Mouse (Mus musculus) neural tube, embryonic 11.5 days (tissue): Measurements from ENCODE around the gene 3110082I17Rik. TPM values are rescaled to one million over a fixed set of nuclear protein-coding genes. Genes with fewer than 3 reads are reported as not detected.

Experiments used
- ATAC-seq: fragments of 200-750 bp; cut with Nextera tagmentation; 2 replicates; pipeline ENCODE4 v1.8.0; 2017; ENCODE audit warnings: moderate number of reproducible peaks, mild to moderate bottlenecking, moderate TSS enrichment, moderate library complexity; ENCODE audit not compliant: insufficient read depth, low FRiP score, low TSS enrichment
- DNase-seq: peaks from one replicate; pipeline ENCODE4 v3.0.0-alpha.2; 2015; ENCODE audit warnings: low spot score
- H3K27ac ChIP-seq: fragments of 300-500 bp; sonication (generic); 2 replicates; pipeline ENCODE4 v1.5.1; 2014; ENCODE audit warnings: low read depth, mild to moderate bottlenecking, low read length
- H3K27me3 ChIP-seq: fragments of 300-500 bp; sonication (generic); 2 replicates; pipeline ENCODE4 v1.6.1; 2014; ENCODE audit warnings: mild to moderate bottlenecking, low read length, mixed read lengths; ENCODE audit not compliant: control insufficient read depth, insufficient read depth
- H3K36me3 ChIP-seq: fragments of 300-500 bp; sonication (generic); 2 replicates; pipeline ENCODE4 v1.6.1; 2014; ENCODE audit warnings: mild to moderate bottlenecking, low read length, moderate library complexity, mixed read lengths; ENCODE audit not compliant: control insufficient read depth, insufficient read depth
- H3K4me1 ChIP-seq: fragments of 300-500 bp; sonication (generic); 2 replicates; pipeline ENCODE4 v1.6.1; 2014; ENCODE audit warnings: low read length, mixed read lengths; ENCODE audit not compliant: control insufficient read depth, insufficient read depth
- H3K4me2 ChIP-seq: fragments of 300-500 bp; sonication (generic); 2 replicates; pipeline ENCODE4 v1.6.1; 2014; ENCODE audit warnings: low read depth, mild to moderate bottlenecking, moderate library complexity
- H3K4me3 ChIP-seq: fragments of 300-500 bp; sonication (generic); 2 replicates; pipeline ENCODE4 v1.5.1; 2014; ENCODE audit warnings: low read depth, low read length
- H3K9ac ChIP-seq: fragments of 300-500 bp; sonication (generic); 2 replicates; pipeline ENCODE4 v1.6.1; 2014; ENCODE audit warnings: mild to moderate bottlenecking, low read length
- H3K9me3 ChIP-seq: fragments of 300-500 bp; sonication (generic); 2 replicates; pipeline ENCODE4 v1.6.1; 2016; ENCODE audit warnings: low read length; ENCODE audit not compliant: control insufficient read depth
- WGBS: fragments of 180-500 bp; shearing (Covaris S2); extraction: QIAGEN DNeasy Blood & Tissue Kit; methylation state at CpG from one replicate; pipeline ENCODE4 v1.1.7; 2014; 5-methylcytosine and 5-hydroxymethylcytosine counted together
- polyA plus RNA-seq: library from polyadenylated mRNA; unstranded; fragments of >200 nt; fragmentation: Nextera tagmentation; extraction: Ambion mirVana; gene quantifications from 2 replicates; pipeline ENCODE4 v1.2.1, GENCODE M21; 2014

The 3110082I17Rik gene
- polyA plus RNA-seq, 1 experiment from 2014 or later = 37.6 TPM

DNA sequence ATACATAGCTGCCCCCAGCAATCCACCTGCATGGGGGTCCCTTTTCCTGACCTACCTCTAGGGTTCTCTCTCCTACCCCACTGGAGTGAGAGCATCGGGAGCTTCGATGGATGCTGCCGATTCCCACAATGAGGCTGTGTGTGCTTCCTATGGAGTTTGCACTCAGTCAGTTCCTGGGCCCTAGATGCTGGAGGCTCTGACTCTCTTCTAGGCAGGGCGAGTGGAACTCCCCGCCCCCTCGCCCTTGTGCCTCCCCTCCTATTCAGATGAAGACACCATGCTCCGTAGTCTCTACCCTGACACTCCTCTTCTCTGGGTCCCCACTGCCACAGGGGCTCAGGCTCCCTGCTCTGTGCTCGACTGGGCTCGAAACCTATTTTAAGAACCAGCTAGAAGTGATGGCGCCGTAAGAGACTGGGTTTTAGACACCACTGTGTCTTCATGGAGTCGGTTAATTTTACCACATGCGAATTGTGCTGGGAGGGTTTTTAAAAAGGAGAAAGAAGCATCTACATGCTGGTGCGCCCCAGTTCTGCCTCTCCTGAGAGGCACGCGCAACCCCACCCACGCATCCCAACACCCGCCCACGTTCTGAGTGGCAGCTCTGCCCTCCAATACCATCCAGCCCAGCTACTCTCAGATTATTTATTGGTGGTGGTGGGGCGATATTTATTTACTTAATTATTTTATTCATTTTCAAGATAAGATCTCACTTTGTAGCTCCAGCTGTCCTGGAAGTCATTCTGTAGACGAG is 142.4 kb downstream of the 3110082I17Rik start:
- Histone ChIP-seq H3K27ac (no peak overlapping the region), H3K36me3 (no peaks in the 10 kb centered on the region), H3K4me1 (no peaks in the 10 kb centered on the region), H3K9me3 (no peaks in the 10 kb centered on the region), H3K4me3 (no peak overlapping the region), H3K4me2 (no peak overlapping the region), H3K27me3 (no peaks in the 10 kb centered on the region), H3K9ac (no peak overlapping the region)
- DNase-seq (no peak), ATAC-seq (no peak)
- 70% methylated on average over 21 of the region's 21 CpGs for WGBS

DNA sequence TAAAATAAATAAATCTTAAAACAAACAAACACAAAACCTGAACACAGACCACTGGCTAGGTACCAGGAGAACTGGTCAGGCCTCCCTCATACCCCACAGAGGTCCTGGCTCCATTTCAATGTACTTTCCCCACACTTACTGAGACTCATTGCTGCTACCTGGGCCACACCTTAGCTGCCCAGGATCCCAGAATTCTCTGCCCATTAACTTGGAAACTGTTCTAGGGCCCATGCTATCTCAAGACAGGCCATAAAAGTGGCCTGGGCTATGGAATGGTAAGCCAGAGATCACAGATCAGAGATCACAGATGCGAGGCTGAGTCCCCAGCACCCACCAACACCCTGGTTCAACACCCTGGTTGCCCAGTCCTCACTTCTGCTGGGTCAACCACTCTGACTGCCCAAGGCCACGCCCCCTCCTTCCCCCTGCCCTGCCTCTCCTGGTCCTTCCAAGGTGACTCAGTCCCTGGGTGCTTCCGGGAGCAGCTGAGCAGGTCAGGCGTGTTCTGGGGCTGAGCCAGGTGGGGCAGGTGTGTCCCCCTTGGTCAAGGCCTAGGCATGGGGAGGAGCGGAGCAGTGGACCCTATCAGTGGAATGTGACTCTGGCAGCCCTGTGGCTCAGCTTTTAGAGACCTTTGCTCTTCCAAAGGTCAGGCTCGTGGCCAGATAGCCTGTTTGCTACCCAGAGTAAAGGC is 143.2 kb downstream of the 3110082I17Rik start:
- H3K4me1 ChIP-seq = no peaks in the 10 kb centered on the region
- H3K4me3 ChIP-seq = no peak overlapping the region
- ATAC-seq = no peak
- H3K4me2 ChIP-seq = no peak overlapping the region
- 74% methylated on average over 6 of the region's 6 CpGs for WGBS
- no peaks in the 10 kb centered on the region for H3K36me3 ChIP-seq
- no peak for DNase-seq
- H3K27me3 ChIP-seq = no peaks in the 10 kb centered on the region
- no peak overlapping the region for H3K9ac ChIP-seq
- H3K27ac ChIP-seq = no peak overlapping the region
- no peaks in the 10 kb centered on the region for H3K9me3 ChIP-seq

DNA sequence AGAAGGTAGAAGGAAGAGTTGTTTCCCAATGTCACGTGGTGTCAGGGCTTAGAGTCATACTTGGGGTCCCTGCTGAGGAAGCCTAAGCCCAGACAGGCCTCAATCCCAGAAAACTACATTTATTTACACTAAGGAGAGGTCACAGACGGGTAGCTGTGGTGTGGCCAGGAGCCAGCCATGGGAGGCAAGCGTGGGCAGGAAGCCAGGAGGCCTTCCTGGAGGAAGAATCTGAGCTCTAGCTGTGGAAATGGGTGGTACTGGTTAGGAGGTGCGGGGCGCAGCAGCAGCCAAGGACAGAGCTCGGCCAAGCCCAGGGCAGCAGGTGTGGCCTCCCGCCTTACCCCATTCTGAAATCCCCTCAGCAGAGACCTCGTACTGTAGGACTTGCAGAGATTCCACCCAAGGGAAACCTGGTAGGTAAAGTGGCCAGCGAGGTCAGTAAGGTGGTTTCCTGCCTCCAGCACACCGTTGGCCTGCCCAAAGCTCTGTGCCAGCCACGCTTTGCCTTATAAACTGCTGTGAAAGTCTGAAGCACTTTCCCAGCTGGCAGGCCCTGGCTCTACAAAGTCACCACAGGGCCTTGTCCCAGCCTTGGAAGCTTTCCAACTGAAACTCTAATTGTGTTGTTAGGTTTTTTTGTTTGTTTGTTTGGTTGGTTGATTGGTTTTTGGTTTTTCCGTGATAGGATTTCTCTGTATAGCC is 145.2 kb downstream of the 3110082I17Rik start:
- Histone ChIP-seq H3K36me3 (no peaks in the 10 kb centered on the region), H3K4me1 (no peaks in the 10 kb centered on the region), H3K4me3 (no peak overlapping the region), H3K9me3 (no peaks in the 10 kb centered on the region), H3K27ac (no peak overlapping the region), H3K27me3 (no peaks in the 10 kb centered on the region), H3K4me2 (no peak overlapping the region), H3K9ac (no peak overlapping the region)
- DNase-seq (no peak), ATAC-seq (no peak)
- WGBS = 87% methylated on average over 12 of the region's 12 CpGs

DNA sequence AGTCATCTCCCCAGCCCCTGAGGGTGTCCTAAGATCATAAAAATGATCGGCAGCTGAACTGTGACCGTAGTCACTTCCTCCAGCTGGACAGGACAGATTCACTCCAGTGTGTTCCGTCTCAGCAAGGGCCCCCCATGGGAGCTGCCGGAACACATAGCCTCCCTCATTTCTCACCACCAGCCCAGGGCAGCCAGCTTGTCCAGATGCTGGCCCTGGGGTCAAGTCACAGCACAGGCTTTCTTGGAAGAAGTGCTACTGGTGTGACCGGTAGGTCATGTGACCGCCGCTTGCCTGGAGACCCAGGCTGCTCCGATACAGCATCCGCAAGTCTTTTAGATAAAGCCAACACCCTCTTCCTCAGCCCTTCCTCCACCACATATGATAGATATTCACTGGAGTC is 146.8 kb downstream of the 3110082I17Rik start:
- Histone ChIP-seq H3K9ac (no peak overlapping the region), H3K4me1 (no peaks in the 10 kb centered on the region), H3K4me2 (no peak overlapping the region), H3K9me3 (no peaks in the 10 kb centered on the region), H3K27me3 (no peaks in the 10 kb centered on the region), H3K36me3 (no peaks in the 10 kb centered on the region), H3K27ac (no peak overlapping the region), H3K4me3 (no peak overlapping the region)
- whole genome bisulfite sequencing = 68% methylated on average over 9 of the region's 9 CpGs
- ATAC-seq (no peak), DNase-seq (no peak)

DNA sequence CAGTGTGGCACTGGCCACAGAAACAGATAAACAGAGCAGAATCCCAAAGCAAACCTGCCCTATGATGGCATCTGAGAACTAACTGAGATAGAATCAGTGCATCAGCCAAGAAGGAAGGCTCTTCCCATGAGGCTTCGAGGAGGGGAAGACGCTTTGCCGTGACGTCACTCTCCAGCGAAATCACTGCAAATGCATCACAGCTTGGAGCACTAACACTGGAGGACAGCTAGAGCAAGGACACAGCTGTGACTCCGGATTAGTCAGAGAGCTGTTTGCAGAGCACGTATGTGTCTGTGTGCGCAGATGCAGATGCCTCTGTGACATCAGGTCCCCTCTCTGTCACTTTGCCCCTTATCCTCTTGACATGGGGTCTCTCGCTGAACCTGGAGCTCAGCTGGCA is 148.5 kb downstream of the 3110082I17Rik start:
- DNase-seq (no peak), ATAC-seq (no peak)

DNA sequence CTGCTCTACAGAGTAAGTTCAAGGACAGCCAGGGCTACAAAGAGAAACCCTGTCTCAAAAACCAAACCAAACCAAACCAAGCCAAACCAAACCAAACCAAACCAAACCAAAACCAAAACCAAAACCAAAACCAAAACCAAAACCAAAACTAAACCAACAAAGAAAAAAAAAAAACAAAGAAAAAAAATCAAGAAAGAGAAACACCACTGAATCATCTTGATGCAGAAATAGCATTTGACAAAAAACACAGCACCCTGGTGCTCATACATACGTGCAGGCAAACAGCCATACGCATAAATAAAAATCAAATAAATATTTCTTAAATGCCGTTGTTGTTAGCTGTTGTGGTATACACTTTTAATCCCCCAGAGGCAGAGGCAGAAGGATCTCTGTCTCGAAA is 149.8 kb downstream of the 3110082I17Rik start:
- no peak for ATAC-seq
- Histone ChIP-seq H3K36me3 (no peaks in the 10 kb centered on the region), H3K4me2 (no peak overlapping the region), H3K9me3 (no peaks in the 10 kb centered on the region), H3K4me1 (no peaks in the 10 kb centered on the region), H3K9ac (no peak overlapping the region), H3K4me3 (no peak overlapping the region), H3K27ac (no peak overlapping the region), H3K27me3 (no peaks in the 10 kb centered on the region)
- WGBS = 92% methylated on average over 4 of the region's 4 CpGs
- no peak for DNase-seq

More for the DNA sequence above, 148.5 kb downstream of the 3110082I17Rik start:
- H3K4me3 ChIP-seq = no peak overlapping the region
- H3K4me1 ChIP-seq = no peaks in the 10 kb centered on the region
- H3K9ac ChIP-seq = no peak overlapping the region
- no peak overlapping the region for H3K27ac ChIP-seq
- no peaks in the 10 kb centered on the region for H3K36me3 ChIP-seq
- no peaks in the 10 kb centered on the region for H3K9me3 ChIP-seq
- 88% methylated on average over 9 of the region's 9 CpGs for WGBS
- no peaks in the 10 kb centered on the region for H3K27me3 ChIP-seq
- H3K4me2 ChIP-seq = no peak overlapping the region

DNA sequence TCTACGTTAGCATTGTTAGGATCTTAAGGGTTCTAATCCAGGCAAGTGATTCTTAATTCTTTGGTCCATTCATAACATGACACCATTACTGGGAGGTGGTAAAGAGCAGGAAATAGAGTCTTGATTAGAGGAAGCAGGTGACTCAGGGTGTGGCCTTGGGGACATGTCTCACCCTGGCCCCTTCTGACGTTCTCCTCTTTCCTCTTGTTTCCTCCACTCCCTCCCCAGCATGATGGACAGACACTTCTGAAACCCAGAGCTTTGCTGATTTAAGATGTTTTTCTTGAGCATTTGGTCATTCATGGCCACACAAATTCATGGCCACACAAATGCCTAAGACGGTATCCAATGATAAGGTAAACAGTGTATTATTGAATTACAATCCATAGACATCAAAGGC is 150.4 kb downstream of the 3110082I17Rik start:
- ATAC-seq (no peak), DNase-seq (no peak)
- Histone ChIP-seq H3K36me3 (no peaks in the 10 kb centered on the region), H3K9me3 (no peaks in the 10 kb centered on the region), H3K4me2 (no peak overlapping the region), H3K4me3 (no peak overlapping the region), H3K9ac (no peak overlapping the region), H3K4me1 (no peaks in the 10 kb centered on the region), H3K27ac (no peak overlapping the region), H3K27me3 (no peaks in the 10 kb centered on the region)
- WGBS = 85% methylated on average over 3 of the region's 3 CpGs
